21 mouse cellular contexts compared by ENCODE assay signal in genomic region chr17:87329144-87329700, GRCm38 (mm10).
"Had no signal": no experiment of that assay in that cellular context is flagged by ENCODE, and none has a peak within 500 bp of the region (broad histone marks: within the 10 kb centered on the region; RNA-seq: fewer than 3 reads in every experiment).

No protein-coding gene starts in this region.

- H3K4me3 ChIP-seq: limb, embryonic 10.5 days; limb, embryonic 13.5 days; liver, embryonic 12.5 days; liver, embryonic 15.5 days; lung, embryonic 15.5 days; megakaryocyte, embryonic 14.5 days; midbrain, embryonic 10.5 days; midbrain, embryonic 13.5 days; myocyte; neural tube, embryonic 13.5 days had no signal

- H3K27ac ChIP-seq: limb, embryonic 10.5 days; limb, embryonic 13.5 days; liver, embryonic 12.5 days; liver, embryonic 15.5 days; lung, embryonic 15.5 days had no signal

- DNase-seq: kidney, adult 9 months; kidney, postnatal 14 days; kidney, postnatal 4 days; layer of hippocampus, postnatal 36 days; liver; lung, adult 18-20 months; lung, postnatal 10 days; lung, postnatal 36 days; thymus, adult 2 months; thymus, postnatal 14 days; thymus, postnatal 4 days had no signal
